Mouse (Mus musculus) R1 (cell line): ENCODE measurements around the gene Btn2a2.
A peak's percentile ranks its signal among the peaks of the same experiment; 100 is the strongest.

Experiments
- DNase-seq: peaks from one replicate; pipeline ENCODE4 v3.0.0-alpha.2; 2018; ENCODE audit warnings: low read depth, low spot score

Btn2a2 gene

GRCm38 (mm10) chr13:23448758-23449157, 39.9 kb downstream of the Btn2a2 start:
- no peak for DNase-seq

GRCm38 (mm10) chr13:23446498-23446952, 42.1 kb downstream of the Btn2a2 start:
- DNase-seq, result peak; percentile 87

- DNase-seq, result peak; percentile 95
Observed at GRCm38 (mm10) chr13:23445561-23446320, 42.9 kb downstream of the Btn2a2 start.

GRCm38 (mm10) chr13:23445156-23445555, 43.5 kb downstream of the Btn2a2 start:
- no peak for DNase-seq

GRCm38 (mm10) chr13:23444451-23444850, 44.2 kb downstream of the Btn2a2 start:
- DNase-seq, result no peak

- peak; percentile 82 for DNase-seq
Observed at GRCm38 (mm10) chr13:23439901-23440300, 48.8 kb downstream of the Btn2a2 start.

- peak; percentile 45 for DNase-seq
Observed at GRCm38 (mm10) chr13:23438521-23438920, 50.1 kb downstream of the Btn2a2 start.

GRCm38 (mm10) chr13:23437908-23438307, 50.7 kb downstream of the Btn2a2 start:
- DNase-seq, result peak; percentile 79

GRCm38 (mm10) chr13:23436861-23437822, 51.5 kb downstream of the Btn2a2 start:
- DNase-seq, result peak; percentile 69

- DNase-seq, result peak; percentile 68
Observed at GRCm38 (mm10) chr13:23436231-23436661, 52.4 kb downstream of the Btn2a2 start.

- peak; percentile 78 for DNase-seq
Observed at GRCm38 (mm10) chr13:23435676-23436075, 53.0 kb downstream of the Btn2a2 start.

- DNase-seq, result no peak
Observed at GRCm38 (mm10) chr13:23435241-23435640, 53.4 kb downstream of the Btn2a2 start.

- DNase-seq, result peak; percentile 76
Observed at GRCm38 (mm10) chr13:23434426-23434825, 54.2 kb downstream of the Btn2a2 start.

GRCm38 (mm10) chr13:23433801-23434200, 54.9 kb downstream of the Btn2a2 start:
- DNase-seq, result no peak

- no peak for DNase-seq
Observed at GRCm38 (mm10) chr13:23433206-23433605, 55.5 kb downstream of the Btn2a2 start.

GRCm38 (mm10) chr13:23432562-23433201, 56.0 kb downstream of the Btn2a2 start:
- DNase-seq, result peak; percentile 99

- peak; percentile 96 for DNase-seq
Observed at GRCm38 (mm10) chr13:23431351-23431771, 57.3 kb downstream of the Btn2a2 start.

GRCm38 (mm10) chr13:23430734-23431133, 57.9 kb downstream of the Btn2a2 start:
- peak; percentile 93 for DNase-seq

GRCm38 (mm10) chr13:23429771-23430380, 58.8 kb downstream of the Btn2a2 start:
- no peak for DNase-seq

GRCm38 (mm10) chr13:23428166-23428993, 60.3 kb downstream of the Btn2a2 start:
- DNase-seq, result peak; percentile 80
